Mouse (Mus musculus): ENCODE measurements around the gene Gm49380. TPM values are rescaled to one million over a fixed set of nuclear protein-coding genes. Genes with fewer than 3 reads are reported as not detected.

Gene Gm49380
- total and polyA plus RNA-seq, 3 experiments: 0.21 to 0.23 TPM; not detected in 1

GRCm38 (mm10) chr9:44044426-44045157, 68.7 kb downstream of the Gm49380 start:
- Histone ChIP-seq H3K36me3 (ENCODE audit: control insufficient read depth, insufficient read depth, low read length) (no peaks in the 10 kb centered on the region), H3K4me3 (no peak overlapping the region), H3K27me3 (ENCODE audit: control insufficient read depth, insufficient read depth, low read length) (peaks cover 5% of the 10 kb centered on the region; the same call in 1 of the 2 replicates), H3K79me2 (replicated peaks; ENCODE audit: control insufficient read depth, insufficient read depth, low read length) (no peaks in the 10 kb centered on the region), H3K4me1 (ENCODE audit: control insufficient read depth, insufficient read depth, low read length) (no peaks in the 10 kb centered on the region), H3K27ac (no peak overlapping the region), H3K9ac (ENCODE audit: low read depth, low read length) (no peak overlapping the region)
- no peak for TF ChIP-seq POLR2A (IDR thresholded peaks at IDR 0.05; ENCODE audit: insufficient read depth, low read depth, low read length)
- intact Hi-C loops (cut with DNase I): no loop called here
- peak in 1 of 2 experiments; percentile 31 for DNase-seq
- 49% methylated on average over 14 of the region's 14 CpGs for WGBS

GRCm38 (mm10) chr9:44043708-44044425, 69.4 kb downstream of the Gm49380 start:
- peak overlapping the region; percentile 21; the same call in 1 of the 2 replicates for H3K9ac ChIP-seq (ENCODE audit: low read depth, low read length)
- H3K27me3 ChIP-seq (ENCODE audit: control insufficient read depth, insufficient read depth, low read length): peaks cover 5% of the 10 kb centered on the region; the same call in 1 of the 2 replicates
- H3K4me1 ChIP-seq (ENCODE audit: control insufficient read depth, insufficient read depth, low read length): no peaks in the 10 kb centered on the region
- peak overlapping the region; percentile 37 for H3K4me3 ChIP-seq
- H3K79me2 ChIP-seq (replicated peaks; ENCODE audit: control insufficient read depth, insufficient read depth, low read length): no peaks in the 10 kb centered on the region
- WGBS: 5% methylated on average over 23 of the region's 23 CpGs
- H3K27ac ChIP-seq: peak overlapping the region; percentile 20; the same call in 1 of the 2 replicates
- peak in 1 of 2 experiments; percentile 35 for DNase-seq
- intact Hi-C loops (cut with DNase I): no loop called here
- H3K36me3 ChIP-seq (ENCODE audit: control insufficient read depth, insufficient read depth, low read length): no peaks in the 10 kb centered on the region
- no peak for TF ChIP-seq CTCF (IDR thresholded peaks at IDR 0.05)
- no peak for TF ChIP-seq EP300 (IDR thresholded peaks at IDR 0.05; ENCODE audit: insufficient read depth, low read depth, low read length)

- peak within 1 kb of the TSS; percentile 37 for H3K4me3 ChIP-seq
- peaks cover 5% of the 10 kb centered on the region; the same call in 1 of the 2 replicates for H3K27me3 ChIP-seq (ENCODE audit: control insufficient read depth, insufficient read depth, low read length)
- H3K36me3 ChIP-seq (ENCODE audit: control insufficient read depth, insufficient read depth, low read length): no peaks in the 10 kb centered on the region
- WGBS: 4% methylated on average over 30 of the region's 30 CpGs
- H3K79me2 ChIP-seq (replicated peaks; ENCODE audit: control insufficient read depth, insufficient read depth, low read length): no peaks in the 10 kb centered on the region
- H3K27ac ChIP-seq: peak within 1 kb of the TSS; percentile 33
- no peaks in the 10 kb centered on the region for H3K4me1 ChIP-seq (ENCODE audit: control insufficient read depth, insufficient read depth, low read length)
- TF ChIP-seq EP300 (IDR thresholded peaks at IDR 0.05; ENCODE audit: insufficient read depth, low read depth, low read length): no peak
- TF ChIP-seq POLR2A (IDR thresholded peaks at IDR 0.05; ENCODE audit: insufficient read depth, low read depth, low read length): 0 out of 2 replicates have a peak, but pooled peaks have one; percentile 35
- no peak for TF ChIP-seq CTCF (IDR thresholded peaks at IDR 0.05)
- intact Hi-C loops (cut with DNase I): no loop called here
- peak within 1 kb of the TSS; percentile 21; the same call in 1 of the 2 replicates for H3K9ac ChIP-seq (ENCODE audit: low read depth, low read length)
- DNase-seq: peak; percentile 48 to 57
Measured at GRCm38 (mm10) chr9:44042836-44043707, 70.2 kb downstream of the Gm49380 start, which contains the start of gene Thy1. TSS of gene Thy1 (plus strand) at chr9:44043384.

GRCm38 (mm10) chr9:44042396-44042680, 71.0 kb downstream of the Gm49380 start:
- TF ChIP-seq POLR2A (IDR thresholded peaks at IDR 0.05; ENCODE audit: insufficient read depth, low read depth, low read length): no peak
- TF ChIP-seq EP300 (IDR thresholded peaks at IDR 0.05; ENCODE audit: insufficient read depth, low read depth, low read length): no peak
- no peak for TF ChIP-seq CTCF (IDR thresholded peaks at IDR 0.05)
- H3K27me3 ChIP-seq (ENCODE audit: control insufficient read depth, insufficient read depth, low read length): peaks cover 5% of the 10 kb centered on the region; the same call in 1 of the 2 replicates
- no peak overlapping the region for H3K9ac ChIP-seq (ENCODE audit: low read depth, low read length)
- WGBS: 93% methylated on average over 1 of the region's 1 CpGs
- DNase-seq: no peak
- H3K36me3 ChIP-seq (ENCODE audit: control insufficient read depth, insufficient read depth, low read length): no peaks in the 10 kb centered on the region
- intact Hi-C loops (cut with DNase I): no loop called here
- no peak overlapping the region for H3K27ac ChIP-seq
- no peaks in the 10 kb centered on the region for H3K79me2 ChIP-seq (replicated peaks; ENCODE audit: control insufficient read depth, insufficient read depth, low read length)
- no peaks in the 10 kb centered on the region for H3K4me1 ChIP-seq (ENCODE audit: control insufficient read depth, insufficient read depth, low read length)
- no peak overlapping the region for H3K4me3 ChIP-seq

GRCm38 (mm10) chr9:44041511-44042395, 71.5 kb downstream of the Gm49380 start:
- TF ChIP-seq EP300 (IDR thresholded peaks at IDR 0.05; ENCODE audit: insufficient read depth, low read depth, low read length): no peak
- no peak for TF ChIP-seq CTCF (IDR thresholded peaks at IDR 0.05)
- no peak for TF ChIP-seq POLR2A (IDR thresholded peaks at IDR 0.05; ENCODE audit: insufficient read depth, low read depth, low read length)
- H3K36me3 ChIP-seq (ENCODE audit: control insufficient read depth, insufficient read depth, low read length): no peaks in the 10 kb centered on the region
- peaks cover 5% of the 10 kb centered on the region; the same call in 1 of the 2 replicates for H3K27me3 ChIP-seq (ENCODE audit: control insufficient read depth, insufficient read depth, low read length)
- no peak overlapping the region for H3K27ac ChIP-seq
- no peak overlapping the region for H3K9ac ChIP-seq (ENCODE audit: low read depth, low read length)
- no peak overlapping the region for H3K4me3 ChIP-seq
- no peaks in the 10 kb centered on the region for H3K79me2 ChIP-seq (replicated peaks; ENCODE audit: control insufficient read depth, insufficient read depth, low read length)
- no peak for DNase-seq
- 86% methylated on average over 7 of the region's 7 CpGs for WGBS
- intact Hi-C loops (cut with DNase I): no loop called here
- H3K4me1 ChIP-seq (ENCODE audit: control insufficient read depth, insufficient read depth, low read length): no peaks in the 10 kb centered on the region
